Mouse (Mus musculus) megakaryocyte-erythroid progenitor cell, adult 5 weeks (primary cell): ENCODE results near the gene Ccdc107. TPM values are rescaled to one million over a fixed set of nuclear protein-coding genes. Genes with fewer than 3 reads are reported as not detected.

Source experiments
- polyA plus RNA-seq: library from polyadenylated mRNA; stranded (reverse); fragments of >175 nt; gene quantifications from 2 replicates; pipeline ENCODE4 v1.2.3, GENCODE M21; 2012

Ccdc107 gene
- polyA plus RNA-seq, result 89.2 and 116 TPM in 2 replicates

DNA sequence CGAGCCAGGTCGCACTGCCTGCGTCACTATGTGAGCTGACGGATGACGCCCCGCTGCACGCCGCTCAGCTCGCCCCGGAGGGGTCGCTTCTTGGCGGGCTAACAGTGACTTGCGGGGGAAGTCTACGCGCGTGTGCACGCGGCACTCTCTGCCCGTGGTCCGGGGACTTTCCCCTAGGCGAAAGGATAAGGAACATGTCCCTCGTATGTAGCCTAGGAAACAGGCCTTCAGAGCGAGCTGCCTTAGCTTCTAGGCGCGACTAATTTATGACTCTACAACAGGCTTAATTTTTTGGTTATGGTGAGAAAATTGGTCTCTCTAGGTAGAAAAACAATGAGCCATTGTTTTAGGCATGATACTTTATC lies at the start of gene Ccdc107:
Gene Ccdc107, plus strand, starts transcription at position 80 of the 365 bp plus-strand sequence.

GRCm38 (mm10) chr4:43454041-43454836 lies 38.5 kb upstream of the Ccdc107 start, which contains the start of gene Cd72:
Cd72 (minus strand) TSS chr4:43454628.

DNA sequence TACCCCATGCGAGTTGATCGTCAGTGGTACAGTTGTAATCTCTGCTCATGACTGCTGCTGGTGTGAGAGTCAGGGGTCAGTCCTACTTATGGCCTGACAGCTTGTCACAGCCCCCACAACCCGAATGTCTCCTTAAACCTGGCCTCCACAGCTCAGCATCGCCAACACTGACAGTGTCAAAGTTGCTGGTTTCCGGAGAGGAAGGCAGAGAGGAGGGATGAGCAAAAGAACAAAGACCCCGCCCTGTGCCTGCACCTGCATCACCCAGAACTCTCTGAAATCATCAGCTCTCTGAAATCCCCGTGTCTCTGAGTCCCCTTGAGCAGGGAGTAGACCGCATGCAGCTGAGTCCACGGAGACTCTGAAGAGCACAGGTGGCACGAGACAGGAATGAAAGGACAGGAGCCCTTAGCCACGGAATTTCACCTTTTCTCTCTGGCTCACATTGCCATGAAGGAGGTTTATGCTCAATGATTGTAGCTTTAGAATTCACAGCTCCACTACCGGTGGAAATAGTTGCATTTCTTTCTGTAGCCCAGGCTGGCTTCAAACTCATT lies 9.1 kb upstream of the Ccdc107 start, which contains the start of gene Sit1:
Gene Sit1, minus strand, starts transcription at position 200 of the 557 bp plus-strand sequence.

DNA sequence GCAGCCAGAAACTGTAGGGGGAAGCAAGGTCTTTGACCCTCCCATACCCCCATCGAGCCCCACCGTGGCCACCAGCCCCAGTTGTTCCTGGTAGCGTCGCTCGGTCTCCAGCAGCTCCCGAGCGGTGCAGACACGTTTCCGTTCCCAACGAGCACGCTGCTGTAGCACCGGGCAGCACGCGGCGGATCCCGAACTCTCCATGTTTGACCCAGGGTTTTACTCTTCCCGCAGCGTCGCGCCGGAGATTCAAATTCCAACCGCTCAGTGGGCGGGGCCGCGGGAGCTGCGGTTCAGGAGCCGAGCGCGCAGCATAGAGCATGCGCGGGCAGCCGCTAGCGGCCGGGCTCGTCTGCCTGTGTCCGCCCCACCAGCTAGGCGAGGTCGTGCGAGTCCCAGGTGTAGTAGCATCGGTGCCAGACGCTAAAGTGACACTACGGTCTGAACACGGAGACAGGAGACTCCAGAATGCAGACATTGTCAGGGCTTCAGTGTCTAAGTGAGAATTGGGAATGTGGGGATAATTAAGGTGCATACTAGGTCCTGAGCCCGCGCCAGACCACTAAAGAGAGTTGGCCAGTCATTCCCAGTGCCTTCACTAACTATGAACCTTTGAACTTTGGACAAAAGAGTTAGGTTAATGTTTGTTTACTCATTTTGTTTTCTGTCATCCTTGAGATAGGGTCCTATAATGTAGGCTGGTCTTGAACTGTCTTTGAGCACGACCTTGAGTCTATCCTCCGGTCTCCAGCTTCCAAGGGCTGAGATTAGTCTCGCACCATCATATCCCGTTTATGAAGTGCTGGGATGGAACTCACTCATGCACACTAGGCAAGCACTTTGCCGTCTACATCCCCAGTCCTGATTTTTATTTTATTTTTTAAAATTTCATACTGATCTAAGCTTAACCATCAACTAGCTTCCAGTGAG lies 7.0 kb downstream of the Ccdc107 start, which contains the start of gene Arhgef39:
Gene Arhgef39, minus strand, starts transcription at position 289 of the 927 bp plus-strand sequence.

DNA sequence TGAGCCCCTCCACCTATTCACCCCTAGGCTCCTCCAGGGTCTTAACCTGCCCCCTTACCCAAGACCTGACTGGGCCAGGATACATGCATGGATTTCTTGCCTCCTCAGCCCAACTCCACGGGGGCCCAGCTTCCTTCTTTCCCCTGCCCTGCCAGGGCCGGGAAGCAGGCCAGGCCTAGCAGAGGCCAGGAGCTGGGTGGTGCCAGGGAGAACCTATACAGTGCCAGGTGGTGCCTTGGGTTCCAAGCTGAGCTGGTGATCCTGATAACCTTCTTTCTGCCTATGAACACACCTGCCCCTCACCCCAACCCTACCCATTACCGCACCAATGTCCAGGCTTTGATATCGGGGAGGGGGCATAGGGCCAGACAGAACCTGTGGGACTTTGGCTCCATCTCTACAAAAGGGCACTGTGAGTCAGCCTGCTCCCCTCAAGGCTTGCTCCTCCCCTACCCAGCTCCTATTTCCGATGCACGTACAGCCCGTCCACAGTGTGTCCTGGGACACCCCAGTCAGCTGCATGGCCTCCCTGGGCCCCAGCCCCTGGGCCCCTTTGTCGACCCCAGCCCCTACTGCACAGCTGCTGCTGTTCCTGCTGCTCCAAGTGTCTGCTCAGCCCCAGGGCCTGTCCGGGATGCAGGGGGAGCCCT lies 14.0 kb downstream of the Ccdc107 start, which contains the start of gene Car9:
Gene Car9, plus strand, starts transcription at position 431 of the 650 bp plus-strand sequence.

Other genes starting within 250 kb of the Ccdc107 start
- gene Atp8b5, start 225.7 kb upstream of the Ccdc107 start, polyA plus RNA-seq, result 0.01 and 0.09 TPM in 2 replicates
- gene Rusc2, start 110.9 kb upstream of the Ccdc107 start, polyA plus RNA-seq, result 6.3 and 7.3 TPM in 2 replicates
- gene Fam166b, start 63.8 kb upstream of the Ccdc107 start, polyA plus RNA-seq, result not detected in 2 replicates
- 62.0 and 67.6 TPM in 2 replicates for gene Tesk1, start 51.0 kb upstream of the Ccdc107 start, polyA plus RNA-seq
- 19.2 and 28.2 TPM in 2 replicates for gene Cd72, start 38.3 kb upstream of the Ccdc107 start, polyA plus RNA-seq
- 0.63 and 1.5 TPM in 2 replicates for gene Sit1, start 9.2 kb upstream of the Ccdc107 start, polyA plus RNA-seq
- gene Arhgef39, start 6.8 kb downstream of the Ccdc107 start, polyA plus RNA-seq, result 24.6 and 38.5 TPM in 2 replicates
- gene Car9, start 14.1 kb downstream of the Ccdc107 start, polyA plus RNA-seq, result 6.6 and 7.2 TPM in 2 replicates
- gene Tpm2, start 30.9 kb downstream of the Ccdc107 start, polyA plus RNA-seq, result 4.0 and 10.1 TPM in 2 replicates
- 2.3 and 3.2 TPM in 2 replicates for gene Creb3, start 69.4 kb downstream of the Ccdc107 start, polyA plus RNA-seq
- gene Tln1, start 69.8 kb downstream of the Ccdc107 start, polyA plus RNA-seq, result 173 and 201 TPM in 2 replicates
- gene Rgp1, start 85.8 kb downstream of the Ccdc107 start, polyA plus RNA-seq, result 59.2 and 71.3 TPM in 2 replicates
- 11.5 and 13.7 TPM in 2 replicates for gene Gba2, start 86.0 kb downstream of the Ccdc107 start, polyA plus RNA-seq
- not detected in 2 replicates for gene Msmp, start 91.6 kb downstream of the Ccdc107 start, polyA plus RNA-seq
- gene Npr2, start 139.0 kb downstream of the Ccdc107 start, polyA plus RNA-seq, result 2.0 and 2.3 TPM in 2 replicates
- gene Spag8, start 160.7 kb downstream of the Ccdc107 start, polyA plus RNA-seq, result 0.26 and 0.36 TPM in 2 replicates
- 44.6 and 61.0 TPM in 2 replicates for gene Hint2, start 163.6 kb downstream of the Ccdc107 start, polyA plus RNA-seq
- gene Tmem8b, start 176.1 kb downstream of the Ccdc107 start, polyA plus RNA-seq, result 4.2 and 6.7 TPM in 2 replicates
- gene Fam221b, start 176.2 kb downstream of the Ccdc107 start, polyA plus RNA-seq, result 0.07 and 0.22 TPM in 2 replicates
- gene Olfr70, start 207.9 kb downstream of the Ccdc107 start, polyA plus RNA-seq, result not detected in 2 replicates
- not detected in 2 replicates for gene Olfr71, start 217.4 kb downstream of the Ccdc107 start, polyA plus RNA-seq
- gene Hrct1, start 234.3 kb downstream of the Ccdc107 start, polyA plus RNA-seq, result not detected in 2 replicates
- 0.03 TPM in 1 of 2 replicates, not detected in the other for gene Spaar, start 237.1 kb downstream of the Ccdc107 start, polyA plus RNA-seq